Mouse (Mus musculus) MEL (cell line): ENCODE data around the gene Padi6.

Source experiments
- CHD1 ChIP-seq: IDR thresholded peaks from 2 replicates; pipeline ENCODE4 v1.6.1; 2012; ENCODE audit warnings: low read depth, mild to moderate bottlenecking, inconsistent platforms, low read length, improper control_type of control experiment
- CHD2 ChIP-seq: IDR thresholded peaks from 2 replicates; pipeline ENCODE4 v1.6.1; 2011; ENCODE audit warnings: low read length, improper control_type of control experiment
- CTCF ChIP-seq, 3 experiments: IDR thresholded peaks in 2 of 3; conservative IDR thresholded peaks in 1 of 3; 2 replicates each; pipeline ENCODE4 v1.5.1; 2011 to 2012; ENCODE audit warnings: low read length in 3 of 3, low read depth in 2 of 3, mild to moderate bottlenecking in 2 of 3, improper control_type of control experiment in 1 of 3, inconsistent platforms in 1 of 3, mixed read lengths in 1 of 3, moderate library complexity in 1 of 3; ENCODE audit not compliant: control insufficient read depth in 1 of 3, insufficient read depth in 1 of 3, poor library complexity in 1 of 3, severe bottlenecking in 1 of 3
- EP300 ChIP-seq, 2 experiments: IDR thresholded peaks; 2 replicates each; pipeline ENCODE4 v1.6.1; 2011; ENCODE audit warnings: improper control_type of control experiment in 2 of 2, low read length in 2 of 2, low read depth in 1 of 2, mild to moderate bottlenecking in 1 of 2
- JUND ChIP-seq: IDR thresholded peaks from 2 replicates; pipeline ENCODE4 v1.6.1; 2011; ENCODE audit warnings: low read depth, mild to moderate bottlenecking, improper control_type of control experiment, low read length
- ZC3H11A ChIP-seq: IDR thresholded peaks from 2 replicates; pipeline ENCODE4 v1.6.1; 2012; ENCODE audit warnings: low read depth, mild to moderate bottlenecking, inconsistent platforms, low read length, improper control_type of control experiment

- TF ChIP-seq CHD2 (no peak), CHD1 (no peak), JUND (no peak), CTCF (IDR thresholded peaks at IDR 0.05 in 2 of 3, conservative IDR thresholded peaks at IDR 0.05 in 1 of 3; ENCODE audit: control insufficient read depth in 1 of 3, insufficient read depth in 1 of 3, low read depth in 2 of 3, low read length in 3 of 3, poor library complexity in 1 of 3, severe bottlenecking in 1 of 3) (no peak), EP300 (IDR thresholded peaks at IDR 0.05; ENCODE audit: low read depth in 1 of 2, low read length in 2 of 2) (no peak), ZC3H11A (no peak)
Observed at GRCm38 (mm10) chr4:140723192-140723591, 19.3 kb downstream of the Padi6 start.
